Mouse (Mus musculus) small intestine, adult 2 months (tissue): ENCODE results near the gene Nrp2. TPM values are rescaled to one million over a fixed set of nuclear protein-coding genes. Genes with fewer than 3 reads are reported as not detected.

Experiments
- H3K27ac ChIP-seq: fragments of 200-500 bp; 2 replicates; pipeline ENCODE4 v1.5.1; 2012; ENCODE audit warnings: low read depth, low read length, control low read depth, inconsistent platforms; ENCODE audit not compliant: insufficient read depth
- H3K27me3 ChIP-seq: fragments of 200-500 bp; 2 replicates; pipeline ENCODE4 v1.6.1; 2012; ENCODE audit warnings: mild to moderate bottlenecking, moderate library complexity, low read length, inconsistent platforms; ENCODE audit not compliant: control insufficient read depth, insufficient read depth
- H3K36me3 ChIP-seq: fragments of 200-500 bp; 2 replicates; pipeline ENCODE4 v1.6.1; 2012; ENCODE audit warnings: mild to moderate bottlenecking, low read length, control low read depth, inconsistent platforms; ENCODE audit not compliant: control insufficient read depth, insufficient read depth
- H3K4me1 ChIP-seq: fragments of 200-500 bp; 2 replicates; pipeline ENCODE4 v1.6.1; 2012; ENCODE audit warnings: low read length, inconsistent platforms, mixed read lengths; ENCODE audit not compliant: control insufficient read depth, insufficient read depth, insufficient read length
- H3K4me3 ChIP-seq: fragments of 200-500 bp; 2 replicates; pipeline ENCODE4 v1.5.1; 2012; ENCODE audit warnings: low read depth, mild to moderate bottlenecking, control low read depth, inconsistent platforms, low read length, moderate library complexity
- CTCF ChIP-seq: fragments of 200-500 bp; IDR thresholded peaks from 2 replicates; pipeline ENCODE4 v1.5.1; 2012; ENCODE audit warnings: low read depth, mild to moderate bottlenecking, control low read depth, inconsistent platforms, low read length, moderate library complexity, mixed read lengths; ENCODE audit not compliant: insufficient replicate concordance, insufficient read length; ENCODE audit errors: extremely low read depth
- POLR2A ChIP-seq: fragments of 200-500 bp; IDR thresholded peaks from 2 replicates; pipeline ENCODE4 v1.6.1; 2012; ENCODE audit warnings: low read depth, mild to moderate bottlenecking, control low read depth, inconsistent platforms, low read length, moderate library complexity
- WGBS: fragments of 180-500 bp; shearing (Covaris S2); methylation state at CpG from one replicate; pipeline ENCODE4 v1.1.7; 2018; 5-methylcytosine and 5-hydroxymethylcytosine counted together
- polyA plus RNA-seq: library from polyadenylated mRNA; depleted of rRNA; stranded (reverse); fragments of >200 nt; gene quantifications from 2 replicates; pipeline ENCODE4 v1.2.3, GENCODE M21; 2012

Gene Nrp2
- polyA plus RNA-seq, 1 experiment: 6.6 TPM

DNA sequence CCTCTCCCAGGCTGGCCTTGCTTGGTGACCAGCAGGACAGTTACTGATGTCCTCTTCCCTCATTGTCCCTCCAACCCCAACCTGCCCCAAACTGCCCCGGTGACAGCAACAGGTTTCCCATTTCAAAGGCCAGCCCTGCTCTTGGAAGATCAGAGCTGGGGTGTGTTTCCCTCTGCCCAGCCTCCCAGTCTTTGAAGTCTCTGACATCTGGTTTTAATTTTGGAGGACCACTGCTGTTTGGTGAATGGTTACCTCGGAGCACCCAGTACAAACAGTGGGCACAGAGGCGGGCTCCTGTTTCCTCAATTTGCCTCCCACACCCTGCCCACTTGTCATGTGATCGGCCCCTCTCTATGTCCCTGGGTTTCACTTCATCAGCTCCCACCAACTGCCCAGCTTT, 63.7 kb downstream of the Nrp2 start:
- H3K36me3 ChIP-seq: no peaks in the 10 kb centered on the region
- H3K27me3 ChIP-seq: no peaks in the 10 kb centered on the region
- TF ChIP-seq CTCF (no peak), POLR2A (no peak)
- no peak overlapping the region for H3K4me3 ChIP-seq
- no peak overlapping the region for H3K27ac ChIP-seq
- no peaks in the 10 kb centered on the region for H3K4me1 ChIP-seq
- WGBS: 52% methylated on average over 4 of the region's 4 CpGs

DNA sequence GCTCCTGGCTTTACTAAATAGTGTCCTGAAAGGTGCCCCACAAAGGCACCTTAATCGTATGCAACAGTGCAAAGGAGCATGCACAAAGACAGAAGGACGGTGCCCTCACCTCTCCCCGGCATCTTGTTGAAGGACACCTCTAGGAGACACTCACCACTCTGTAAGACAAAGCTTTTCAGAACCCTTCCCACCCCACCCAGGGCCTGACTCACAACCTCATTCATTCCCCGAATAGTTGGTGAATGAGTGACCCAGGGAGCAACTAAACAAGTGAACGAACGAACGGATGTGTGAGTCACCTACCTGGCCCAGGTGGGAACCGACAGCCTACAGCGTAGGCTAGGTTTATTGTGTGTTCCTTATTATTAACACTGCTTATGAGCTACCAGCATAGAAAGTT, 64.5 kb downstream of the Nrp2 start:
- no peak for TF ChIP-seq CTCF
- TF ChIP-seq POLR2A: no peak

DNA sequence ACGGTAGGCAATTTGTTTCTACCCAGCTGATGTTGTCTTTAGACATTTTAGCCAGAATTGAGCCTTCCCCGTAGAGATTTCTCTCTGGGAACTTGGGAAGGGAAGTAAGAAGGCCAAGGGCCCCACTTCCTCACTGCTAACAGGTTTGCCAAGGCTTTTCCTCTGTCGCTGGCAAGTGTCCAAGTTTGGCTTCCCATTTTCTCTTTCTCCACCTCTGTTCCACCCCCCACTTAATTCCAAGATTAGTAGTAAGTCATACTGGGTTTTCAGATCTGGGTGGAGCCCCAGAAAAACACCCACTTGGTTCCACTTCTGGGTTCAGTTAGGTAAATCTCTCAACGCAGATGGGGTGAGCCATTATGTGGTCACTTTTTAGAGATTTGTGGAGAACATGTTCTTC, 67.5 kb downstream of the Nrp2 start:
- Histone ChIP-seq H3K27me3 (no peaks in the 10 kb centered on the region), H3K4me1 (peaks cover 4% of the 10 kb centered on the region; the same call in 1 of the 2 replicates), H3K4me3 (no peak overlapping the region), H3K27ac (no peak overlapping the region), H3K36me3 (no peaks in the 10 kb centered on the region)
- no peak for TF ChIP-seq POLR2A
- no peak for TF ChIP-seq CTCF
- WGBS: 65% methylated on average over 4 of the region's 4 CpGs

More for the DNA sequence above, 64.5 kb downstream of the Nrp2 start:
- Histone ChIP-seq H3K4me1 (no peaks in the 10 kb centered on the region), H3K27me3 (no peaks in the 10 kb centered on the region), H3K27ac (no peak overlapping the region), H3K36me3 (no peaks in the 10 kb centered on the region), H3K4me3 (no peak overlapping the region)
- 74% methylated on average over 9 of the region's 9 CpGs for WGBS

DNA sequence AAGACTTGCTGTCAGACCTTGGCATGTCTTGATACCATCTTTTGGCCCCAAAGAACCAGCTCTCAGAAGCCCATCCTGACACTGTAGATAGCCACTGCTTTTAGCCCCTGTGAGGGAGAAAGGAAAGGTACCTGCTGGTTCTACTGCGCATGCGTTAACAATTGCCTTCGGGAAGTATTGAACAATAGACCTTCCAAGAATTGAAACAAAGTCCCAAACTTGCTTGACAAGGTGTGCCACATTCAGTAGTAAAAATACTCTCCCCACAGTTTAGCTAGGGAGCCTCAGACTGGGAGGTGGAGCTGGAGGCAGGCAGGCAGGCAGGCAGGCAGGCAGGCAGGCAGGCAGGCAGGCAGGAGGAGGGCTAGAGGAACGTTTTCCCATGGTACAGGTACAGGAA, 69.3 kb downstream of the Nrp2 start:
- TF ChIP-seq POLR2A (no peak), CTCF (no peak)
- Histone ChIP-seq H3K27ac (no peak overlapping the region), H3K36me3 (no peaks in the 10 kb centered on the region), H3K27me3 (no peaks in the 10 kb centered on the region), H3K4me1 (peaks cover 4% of the 10 kb centered on the region; the same call in 1 of the 2 replicates), H3K4me3 (no peak overlapping the region)
- WGBS: 78% methylated on average over 4 of the region's 4 CpGs

DNA sequence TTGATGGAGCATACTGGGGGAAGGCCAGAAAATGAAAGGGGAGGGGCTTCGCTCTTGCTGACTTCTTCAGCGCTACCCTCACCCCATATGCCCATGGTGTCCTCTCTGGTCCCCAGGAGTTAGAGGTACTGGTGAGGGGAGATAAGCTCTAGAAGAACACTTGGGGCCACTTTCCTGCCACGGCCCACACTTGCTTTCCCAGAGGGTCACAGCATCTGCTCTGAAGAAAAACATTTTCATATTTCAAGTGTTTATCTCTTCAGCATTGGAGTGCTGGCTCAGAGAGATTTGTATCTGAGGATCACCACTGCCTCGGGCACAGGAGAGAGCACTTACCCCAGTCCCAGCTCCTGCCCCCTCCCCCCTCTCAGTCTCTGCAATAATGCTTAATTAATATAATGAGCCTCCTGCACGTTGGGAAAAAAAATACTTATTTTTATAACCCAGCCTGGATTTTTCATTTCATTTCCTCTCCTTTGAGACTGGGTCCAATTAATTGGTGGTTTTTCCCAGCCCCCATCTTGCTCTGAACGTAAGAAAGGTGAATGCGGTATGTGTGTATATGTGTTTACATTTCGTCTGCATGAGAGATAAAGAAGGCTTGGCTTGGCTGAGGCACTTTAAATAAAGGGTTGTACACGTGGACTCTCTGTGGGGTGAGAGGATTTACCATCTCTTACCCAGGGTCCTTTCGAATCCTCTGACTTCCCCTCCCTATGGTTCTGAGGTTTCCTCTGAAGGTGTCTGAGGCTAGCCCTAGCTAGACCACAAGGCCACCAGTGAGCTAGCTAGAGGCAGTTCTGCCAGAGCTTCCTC, 70.2 kb downstream of the Nrp2 start:
- no peaks in the 10 kb centered on the region for H3K27me3 ChIP-seq
- peaks cover 4% of the 10 kb centered on the region; the same call in 1 of the 2 replicates for H3K4me1 ChIP-seq
- H3K27ac ChIP-seq: no peak overlapping the region; the same call in 1 of the 2 replicates
- 41% methylated on average over 10 of the region's 10 CpGs for WGBS
- H3K36me3 ChIP-seq: no peaks in the 10 kb centered on the region
- H3K4me3 ChIP-seq: no peak overlapping the region
- TF ChIP-seq CTCF: no peak

DNA sequence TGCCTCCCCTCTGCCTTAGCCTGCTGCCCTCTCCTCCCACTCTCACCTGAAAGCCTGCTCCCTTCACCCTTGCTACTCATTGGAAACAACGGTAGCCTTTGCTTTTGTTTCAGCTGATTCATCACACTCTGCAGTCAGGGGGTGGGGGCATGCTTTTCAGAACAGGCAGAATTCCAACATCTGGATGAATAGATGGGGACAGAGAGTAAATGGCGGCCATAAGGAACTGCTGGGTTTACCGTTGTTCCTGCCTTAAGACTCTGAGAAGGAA, 70.8 kb downstream of the Nrp2 start:
- Histone ChIP-seq H3K27me3 (no peaks in the 10 kb centered on the region), H3K36me3 (no peaks in the 10 kb centered on the region), H3K4me1 (peaks cover 4% of the 10 kb centered on the region; the same call in 1 of the 2 replicates), H3K27ac (no peak overlapping the region; the same call in 1 of the 2 replicates), H3K4me3 (no peak overlapping the region)
- 52% methylated on average over 3 of the region's 3 CpGs for WGBS
- TF ChIP-seq CTCF (no peak), POLR2A (no peak)

DNA sequence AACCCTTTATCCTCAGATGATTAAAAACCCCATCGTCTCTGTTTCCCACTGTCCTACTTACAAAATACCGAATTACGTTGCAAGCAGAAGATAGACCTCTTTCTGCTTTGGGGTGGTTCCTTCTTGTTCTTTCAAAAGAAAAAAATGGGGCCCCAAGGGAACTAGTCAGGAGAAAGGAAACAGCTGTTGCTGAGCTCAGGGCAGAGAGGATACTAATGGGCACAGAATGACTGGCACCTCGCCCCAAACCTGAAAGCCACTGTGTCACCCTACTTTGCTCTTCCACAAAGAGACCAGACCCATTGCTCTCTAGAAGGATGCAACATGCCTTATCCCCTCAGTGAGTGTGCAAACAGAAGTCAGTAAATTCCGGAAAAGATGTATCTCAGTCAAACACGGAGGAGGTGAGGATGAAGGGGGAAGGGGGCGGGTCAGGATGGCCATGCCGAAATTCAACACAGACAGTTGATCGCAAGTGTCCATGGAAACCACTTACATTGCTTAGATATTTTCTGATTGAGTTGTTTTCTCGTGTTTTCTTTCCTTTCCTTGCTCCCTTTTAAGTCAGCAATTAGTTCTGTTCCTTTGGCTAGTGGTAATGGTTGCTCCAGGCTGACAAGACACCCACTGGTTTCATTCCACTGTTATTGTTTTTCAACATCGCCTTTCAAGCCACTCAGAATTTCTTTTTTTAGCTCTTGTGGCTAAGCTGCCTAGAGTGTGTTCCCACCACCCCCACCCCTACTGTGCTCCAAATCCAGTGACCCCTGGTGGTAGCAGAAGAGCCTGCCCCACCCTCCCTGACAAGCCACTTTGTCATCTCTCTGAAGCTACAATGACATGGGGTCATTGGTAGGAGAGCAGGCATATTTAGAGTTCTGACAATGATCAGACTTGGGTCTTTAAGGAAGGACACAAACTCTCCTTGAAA, 71.5 kb downstream of the Nrp2 start:
- TF ChIP-seq POLR2A (no peak), CTCF (no peak; the same call in 1 of the 2 replicates)
- WGBS: 74% methylated on average over 11 of the region's 11 CpGs
- Histone ChIP-seq H3K36me3 (no peaks in the 10 kb centered on the region), H3K27ac (no peak overlapping the region; the same call in 1 of the 2 replicates), H3K4me3 (no peak overlapping the region), H3K4me1 (peaks cover 4% of the 10 kb centered on the region; the same call in 1 of the 2 replicates), H3K27me3 (no peaks in the 10 kb centered on the region)
